Mouse (Mus musculus) myocyte (in vitro differentiated cells): ENCODE data around the gene Ncam1.

Source experiments
- CEBPB ChIP-seq: IDR thresholded peaks from 2 replicates; pipeline ENCODE4 v1.6.1; 2011; ENCODE audit warnings: mild to moderate bottlenecking, moderate library complexity; ENCODE audit not compliant: poor library complexity, insufficient read depth, severe bottlenecking
- E2F4 ChIP-seq: IDR thresholded peaks from one replicate; pipeline ENCODE4 v1.6.1; 2011; ENCODE audit warnings: mild to moderate bottlenecking, control low read depth, moderate library complexity; ENCODE audit not compliant: insufficient read depth
- MAX ChIP-seq: IDR thresholded peaks from one replicate; pipeline ENCODE4 v1.6.1; 2011; ENCODE audit warnings: low read depth, mild to moderate bottlenecking, control low read depth
- MYOD1 ChIP-seq, 3 experiments: IDR thresholded peaks; one replicate each; pipeline ENCODE4 v1.6.1; 2011; ENCODE audit warnings: control low read depth in 2 of 3, low read depth in 2 of 3, mild to moderate bottlenecking in 2 of 3, moderate library complexity in 1 of 3; ENCODE audit not compliant: insufficient read length in 2 of 3, control insufficient read depth in 1 of 3
- POLR2A ChIP-seq: IDR thresholded peaks from one replicate; pipeline ENCODE4 v1.6.1; 2011; ENCODE audit warnings: low read depth, mild to moderate bottlenecking, control low read depth, moderate library complexity; ENCODE audit not compliant: insufficient read length
- POLR2AphosphoS2 ChIP-seq: IDR thresholded peaks from one replicate; pipeline ENCODE4 v1.6.1; 2011; ENCODE audit warnings: low read depth, control low read depth; ENCODE audit not compliant: insufficient read length
- SRF ChIP-seq: IDR thresholded peaks from one replicate; pipeline ENCODE4 v1.6.1; 2011; ENCODE audit warnings: low read depth; ENCODE audit not compliant: control insufficient read depth, insufficient read length
- TCF12 ChIP-seq: IDR thresholded peaks from one replicate; pipeline ENCODE4 v1.6.1; 2011; ENCODE audit warnings: mild to moderate bottlenecking, control low read depth; ENCODE audit not compliant: poor library complexity, insufficient read depth, severe bottlenecking
- USF1 ChIP-seq: IDR thresholded peaks from one replicate; pipeline ENCODE4 v1.6.1; 2011; ENCODE audit warnings: low read depth, mild to moderate bottlenecking, control low read depth, moderate library complexity

- TF ChIP-seq E2F4 (no peak), POLR2AphosphoS2 (no peak), POLR2A (no peak), MAX (no peak), CEBPB (no peak), TCF12 (no peak), SRF (no peak), MYOD1 (IDR thresholded peaks at IDR 0.05; ENCODE audit: control insufficient read depth in 1 of 3, insufficient read length in 2 of 3, low read depth in 2 of 3) (no peak), USF1 (no peak)
Observed at GRCm38 (mm10) chr9:49488258-49488657, 310.5 kb downstream of the Ncam1 start.
